Mouse (Mus musculus): ENCODE data around the gene Zfyve28. TPM values are rescaled to one million over a fixed set of nuclear protein-coding genes. Genes with fewer than 3 reads are reported as not detected.

Gene Zfyve28
- polyA plus RNA-seq, 1 experiment, result 2.8 TPM

DNA sequence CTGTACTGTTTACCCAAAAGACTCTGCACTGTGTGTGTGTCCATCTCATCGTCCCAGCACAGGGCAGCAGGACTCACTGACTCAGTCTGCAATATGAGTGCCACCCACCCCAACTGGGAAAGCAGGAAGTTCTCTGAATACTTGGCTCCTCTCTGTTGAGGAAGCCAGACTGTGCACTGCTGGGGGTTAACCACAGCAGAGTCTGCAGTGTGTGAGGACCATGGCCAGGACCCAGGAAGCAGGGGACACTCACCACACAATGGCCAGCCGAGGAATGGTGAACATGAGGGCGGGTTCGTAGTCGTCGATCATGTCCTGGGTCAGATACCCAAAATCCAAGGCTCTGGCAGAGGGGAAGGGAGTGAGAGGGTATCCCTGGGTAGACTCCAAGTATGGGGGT, 56.3 kb downstream of the Zfyve28 start:
- Histone ChIP-seq H3K9me3 (replicated peaks; ENCODE audit: control insufficient read depth, insufficient read depth, low read length, poor library complexity, severe bottlenecking) (no peaks in the 10 kb centered on the region), H3K27me3 (ENCODE audit: control insufficient read depth, insufficient read depth, low read length, poor library complexity, severe bottlenecking) (no peaks in the 10 kb centered on the region), H3K36me3 (ENCODE audit: control insufficient read depth, insufficient read depth, low read length, poor library complexity, severe bottlenecking) (no peaks in the 10 kb centered on the region), H3K4me3 (ENCODE audit: low read depth, low read length) (no peak overlapping the region), H3K4me1 (ENCODE audit: control insufficient read depth, insufficient read depth, low read length) (no peaks in the 10 kb centered on the region), H3K27ac (ENCODE audit: insufficient read depth, low read length) (no peak overlapping the region), H3K9ac (ENCODE audit: low read depth, poor library complexity, severe bottlenecking) (no peak overlapping the region)
- TF ChIP-seq CTCF (IDR thresholded peaks at IDR 0.05; ENCODE audit: low read depth, low read length), result no peak
- no peak for TF ChIP-seq POLR2A (IDR thresholded peaks at IDR 0.05; ENCODE audit: insufficient read depth, low read length)
- no peak for TF ChIP-seq EP300 (IDR thresholded peaks at IDR 0.05; ENCODE audit: insufficient read depth, low read depth, low read length)

DNA sequence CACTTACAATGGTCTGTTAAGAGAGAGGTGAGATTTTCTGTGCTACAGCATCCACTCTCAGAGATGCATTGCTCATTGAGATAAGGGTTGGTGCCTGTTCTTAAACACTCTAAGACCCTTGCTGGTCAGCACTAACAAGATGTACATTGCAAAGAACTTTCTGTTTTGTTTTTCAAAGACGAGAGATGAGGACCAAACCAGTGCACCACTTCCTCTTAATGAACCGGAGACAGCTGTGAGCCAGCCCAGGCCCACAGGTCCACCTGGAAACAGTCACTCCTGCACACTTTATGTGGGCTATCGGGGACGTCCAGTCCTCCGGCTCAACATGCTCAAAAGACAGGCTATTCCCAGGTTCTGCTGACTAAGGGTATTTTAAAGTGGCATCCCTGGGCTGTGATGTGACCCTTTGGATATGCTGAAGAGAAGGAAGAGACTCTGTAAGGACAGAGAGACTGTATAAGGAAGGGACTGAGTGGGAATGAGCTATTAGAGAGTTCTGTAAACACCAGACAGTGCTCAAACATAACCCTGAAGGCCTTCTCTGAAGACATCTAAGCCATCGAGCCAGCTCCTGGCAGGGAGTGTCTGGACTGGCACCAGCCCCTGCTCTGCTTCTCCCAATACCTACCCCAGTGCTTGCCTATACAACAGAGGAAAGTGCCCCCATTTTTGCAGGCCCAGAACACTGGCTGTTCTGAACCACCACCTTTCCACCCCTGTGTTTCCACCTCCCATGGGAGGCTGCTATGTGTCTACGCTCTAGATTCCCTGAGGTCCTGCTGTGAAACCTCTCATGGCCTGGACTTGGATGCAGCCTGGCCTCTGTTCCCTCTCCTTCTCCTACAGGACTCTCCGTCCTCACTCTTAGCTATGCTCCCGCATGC, 57.4 kb downstream of the Zfyve28 start:
- no peak for TF ChIP-seq POLR2A (IDR thresholded peaks at IDR 0.05; ENCODE audit: insufficient read depth, low read length)
- no peak for TF ChIP-seq EP300 (IDR thresholded peaks at IDR 0.05; ENCODE audit: insufficient read depth, low read depth, low read length)
- TF ChIP-seq CTCF (IDR thresholded peaks at IDR 0.05; ENCODE audit: low read depth, low read length), result no peak
- H3K9ac ChIP-seq (ENCODE audit: low read depth, poor library complexity, severe bottlenecking), result no peak overlapping the region
- H3K27ac ChIP-seq (ENCODE audit: insufficient read depth, low read length), result no peak overlapping the region
- H3K36me3 ChIP-seq (ENCODE audit: control insufficient read depth, insufficient read depth, low read length, poor library complexity, severe bottlenecking), result no peaks in the 10 kb centered on the region
- no peaks in the 10 kb centered on the region for H3K27me3 ChIP-seq (ENCODE audit: control insufficient read depth, insufficient read depth, low read length, poor library complexity, severe bottlenecking)
- H3K9me3 ChIP-seq (replicated peaks; ENCODE audit: control insufficient read depth, insufficient read depth, low read length, poor library complexity, severe bottlenecking), result no peaks in the 10 kb centered on the region
- no peak overlapping the region for H3K4me3 ChIP-seq (ENCODE audit: low read depth, low read length)
- H3K4me1 ChIP-seq (ENCODE audit: control insufficient read depth, insufficient read depth, low read length), result no peaks in the 10 kb centered on the region

DNA sequence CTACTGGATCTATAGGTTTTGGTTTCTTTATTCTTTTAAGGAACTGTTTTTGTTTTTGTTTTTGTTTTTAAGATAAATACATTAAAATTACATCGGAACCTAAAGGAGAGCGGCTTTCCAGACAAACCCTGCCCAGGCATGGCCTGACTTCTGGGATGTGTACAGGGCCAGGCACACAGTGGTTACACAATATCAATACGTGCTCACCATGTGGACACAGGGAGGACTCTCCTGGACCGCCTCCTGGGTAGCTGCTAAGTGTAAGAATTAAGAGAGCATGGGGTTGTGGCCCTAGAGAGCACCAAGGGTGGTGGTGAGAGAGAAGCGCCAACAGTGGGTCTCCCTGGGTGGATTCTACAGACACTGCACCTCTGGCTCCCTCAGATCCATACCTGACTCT, 58.7 kb downstream of the Zfyve28 start:
- TF ChIP-seq EP300 (IDR thresholded peaks at IDR 0.05; ENCODE audit: insufficient read depth, low read depth, low read length) (no peak), POLR2A (IDR thresholded peaks at IDR 0.05; ENCODE audit: insufficient read depth, low read length) (no peak), CTCF (IDR thresholded peaks at IDR 0.05; ENCODE audit: low read depth, low read length) (no peak)
- Histone ChIP-seq H3K4me3 (ENCODE audit: low read depth, low read length) (no peak overlapping the region), H3K27me3 (ENCODE audit: control insufficient read depth, insufficient read depth, low read length, poor library complexity, severe bottlenecking) (no peaks in the 10 kb centered on the region), H3K9ac (ENCODE audit: low read depth, poor library complexity, severe bottlenecking) (no peak overlapping the region), H3K9me3 (replicated peaks; ENCODE audit: control insufficient read depth, insufficient read depth, low read length, poor library complexity, severe bottlenecking) (no peaks in the 10 kb centered on the region), H3K27ac (ENCODE audit: insufficient read depth, low read length) (no peak overlapping the region), H3K4me1 (ENCODE audit: control insufficient read depth, insufficient read depth, low read length) (no peaks in the 10 kb centered on the region), H3K36me3 (ENCODE audit: control insufficient read depth, insufficient read depth, low read length, poor library complexity, severe bottlenecking) (no peaks in the 10 kb centered on the region)

DNA sequence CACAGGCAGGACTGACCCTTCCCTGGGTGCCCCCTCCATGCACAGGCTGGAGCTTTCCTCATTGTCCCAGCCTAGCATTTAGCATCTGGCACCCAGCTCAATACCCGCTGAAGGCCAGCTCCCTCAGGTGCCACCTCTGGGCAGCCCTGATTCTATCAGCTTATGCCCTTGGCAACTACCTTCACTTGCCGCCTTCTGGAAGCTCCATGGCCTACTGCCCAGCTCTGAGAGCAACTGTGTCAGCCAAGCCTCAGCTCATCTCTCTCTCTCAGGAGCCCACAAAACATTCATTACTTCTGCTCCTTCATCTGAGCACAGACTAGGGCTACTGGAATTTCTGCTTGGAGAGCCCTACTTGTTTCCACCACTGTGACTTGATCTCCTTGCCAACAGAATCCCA, 62.7 kb downstream of the Zfyve28 start:
- TF ChIP-seq POLR2A (IDR thresholded peaks at IDR 0.05; ENCODE audit: insufficient read depth, low read length) (no peak), EP300 (IDR thresholded peaks at IDR 0.05; ENCODE audit: insufficient read depth, low read depth, low read length) (no peak), CTCF (IDR thresholded peaks at IDR 0.05; ENCODE audit: low read depth, low read length) (no peak)
- Histone ChIP-seq H3K27me3 (ENCODE audit: control insufficient read depth, insufficient read depth, low read length, poor library complexity, severe bottlenecking) (no peaks in the 10 kb centered on the region), H3K36me3 (ENCODE audit: control insufficient read depth, insufficient read depth, low read length, poor library complexity, severe bottlenecking) (no peaks in the 10 kb centered on the region), H3K9me3 (replicated peaks; ENCODE audit: control insufficient read depth, insufficient read depth, low read length, poor library complexity, severe bottlenecking) (no peaks in the 10 kb centered on the region), H3K27ac (ENCODE audit: insufficient read depth, low read length) (no peak overlapping the region), H3K4me1 (ENCODE audit: control insufficient read depth, insufficient read depth, low read length) (no peaks in the 10 kb centered on the region), H3K9ac (ENCODE audit: low read depth, poor library complexity, severe bottlenecking) (no peak overlapping the region), H3K4me3 (ENCODE audit: low read depth, low read length) (no peak overlapping the region)

DNA sequence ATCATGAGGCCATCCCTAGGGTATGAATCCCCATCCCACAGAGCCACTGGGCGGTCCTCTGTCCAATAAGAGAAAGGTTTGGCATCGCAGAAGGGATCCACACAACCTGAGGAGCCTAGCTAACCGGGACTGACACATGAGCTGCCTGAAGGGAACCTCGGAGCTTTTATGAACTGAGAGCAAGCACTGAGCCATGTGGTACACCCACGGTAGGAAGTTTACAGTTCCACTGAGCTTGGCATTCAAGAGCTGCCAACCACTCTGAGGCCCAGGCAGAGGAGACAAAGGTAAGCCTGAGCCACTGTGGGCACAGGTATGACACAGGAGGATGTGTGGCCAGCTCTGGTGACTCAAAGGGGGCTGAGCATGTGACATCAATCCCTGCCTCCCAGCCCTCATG, 63.7 kb downstream of the Zfyve28 start:
- TF ChIP-seq CTCF (IDR thresholded peaks at IDR 0.05; ENCODE audit: low read depth, low read length) (no peak), EP300 (IDR thresholded peaks at IDR 0.05; ENCODE audit: insufficient read depth, low read depth, low read length) (no peak), POLR2A (IDR thresholded peaks at IDR 0.05; ENCODE audit: insufficient read depth, low read length) (no peak)
- Histone ChIP-seq H3K36me3 (ENCODE audit: control insufficient read depth, insufficient read depth, low read length, poor library complexity, severe bottlenecking) (no peaks in the 10 kb centered on the region), H3K9me3 (replicated peaks; ENCODE audit: control insufficient read depth, insufficient read depth, low read length, poor library complexity, severe bottlenecking) (no peaks in the 10 kb centered on the region), H3K4me1 (ENCODE audit: control insufficient read depth, insufficient read depth, low read length) (no peaks in the 10 kb centered on the region), H3K27ac (ENCODE audit: insufficient read depth, low read length) (no peak overlapping the region), H3K27me3 (ENCODE audit: control insufficient read depth, insufficient read depth, low read length, poor library complexity, severe bottlenecking) (no peaks in the 10 kb centered on the region), H3K9ac (ENCODE audit: low read depth, poor library complexity, severe bottlenecking) (no peak overlapping the region), H3K4me3 (ENCODE audit: low read depth, low read length) (no peak overlapping the region)

DNA sequence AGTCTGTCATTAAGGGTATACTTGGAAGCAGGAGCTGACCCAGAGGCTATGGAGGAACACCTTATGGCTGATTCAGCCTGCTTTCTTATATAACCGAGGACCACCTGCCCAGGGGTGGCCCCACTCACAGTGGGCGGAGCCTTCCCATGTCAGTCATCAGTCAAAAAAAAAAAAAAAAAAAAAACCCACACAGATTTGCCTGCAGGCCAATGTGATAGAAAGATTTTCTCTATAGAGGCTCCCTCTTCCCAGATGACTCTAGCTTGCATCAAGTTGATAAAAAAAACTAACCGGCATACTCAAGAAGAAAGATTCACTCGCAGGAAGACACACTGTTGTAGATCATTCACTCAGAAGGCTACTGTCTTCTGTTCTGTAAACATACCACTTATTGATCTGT, 68.2 kb downstream of the Zfyve28 start:
- Histone ChIP-seq H3K36me3 (ENCODE audit: control insufficient read depth, insufficient read depth, low read length, poor library complexity, severe bottlenecking) (no peaks in the 10 kb centered on the region), H3K27ac (ENCODE audit: insufficient read depth, low read length) (no peak overlapping the region), H3K27me3 (ENCODE audit: control insufficient read depth, insufficient read depth, low read length, poor library complexity, severe bottlenecking) (no peaks in the 10 kb centered on the region), H3K9ac (ENCODE audit: low read depth, poor library complexity, severe bottlenecking) (no peak overlapping the region), H3K4me3 (ENCODE audit: low read depth, low read length) (no peak overlapping the region), H3K9me3 (replicated peaks; ENCODE audit: control insufficient read depth, insufficient read depth, low read length, poor library complexity, severe bottlenecking) (no peaks in the 10 kb centered on the region), H3K4me1 (ENCODE audit: control insufficient read depth, insufficient read depth, low read length) (no peaks in the 10 kb centered on the region)
- TF ChIP-seq CTCF (IDR thresholded peaks at IDR 0.05; ENCODE audit: low read depth, low read length) (no peak), POLR2A (IDR thresholded peaks at IDR 0.05; ENCODE audit: insufficient read depth, low read length) (no peak), EP300 (IDR thresholded peaks at IDR 0.05; ENCODE audit: insufficient read depth, low read depth, low read length) (no peak)
